In the genomic region with DNA sequence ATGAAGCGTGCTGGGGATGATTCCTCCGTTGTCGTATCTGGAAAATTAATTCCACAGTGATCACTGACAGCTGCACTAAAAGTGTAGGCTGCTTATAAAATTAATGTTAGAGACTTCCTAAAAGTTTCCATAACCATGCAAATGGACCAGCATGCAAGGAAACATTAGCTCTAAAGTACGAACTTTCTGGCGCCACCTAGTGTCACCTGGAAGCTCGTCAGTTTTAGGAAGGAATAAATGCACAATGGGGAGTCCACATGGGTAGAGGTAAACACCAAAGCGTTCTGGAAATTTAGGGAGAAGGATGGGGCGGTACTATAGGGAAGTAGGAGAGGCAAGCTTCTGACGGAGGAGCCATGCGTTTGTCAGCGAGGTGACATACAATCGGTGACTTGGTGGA, we compare ENCODE assay signal across 8 mouse cellular contexts.
DNase-seq lines count a peak whose midpoint lies in the region; ATAC-seq lines count a peak whose summit lies in the region.

No protein-coding gene starts in this region.

- peak; percentile 5 to 8 for DNase-seq in cerebellum, adult 18-20 months
- DNase-seq in cerebellum, postnatal 4 days (ENCODE audit: low spot score in 2 of 2): no peak
- peak; percentile 17 for DNase-seq in layer of hippocampus, adult 11-12 months (ENCODE audit: low spot score)
- DNase-seq in layer of hippocampus, adult 9-10 months (ENCODE audit: low spot score): no peak
- DNase-seq in 416B (ENCODE audit: low read depth): peak; percentile 30
- peak; percentile 5 for DNase-seq in fibroblast of lung, adult 2 months (ENCODE audit: low read depth)
- no peak for DNase-seq in urinary bladder, postnatal 36 days (ENCODE audit: low spot score in 2 of 2)

- no peak for ATAC-seq in frontal cortex, adult (ENCODE audit: low TSS enrichment)

Comparison
In these comparisons a context has a peak if more than half of its experiments do, and no peak if none do; other contexts are left out.
1. DNase-seq: peak in cerebellum, adult 18-20 months (2 of 2), layer of hippocampus, adult 11-12 months (single experiment), 416B (single experiment) and fibroblast of lung, adult 2 months (single experiment); none in cerebellum, postnatal 4 days (0 of 2), layer of hippocampus, adult 9-10 months (single experiment) and urinary bladder, postnatal 36 days (0 of 2).